10 mouse cellular contexts compared by ENCODE assay signal in genomic region chr17:83081729-83082128, GRCm38 (mm10).
DNase-seq lines count a peak whose midpoint lies in the region; ATAC-seq lines count a peak whose summit lies in the region.
"Had no signal": no experiment of that assay in that cellular context is flagged by ENCODE, and none has a peak within 500 bp of the region (broad histone marks: within the 10 kb centered on the region; RNA-seq: fewer than 3 reads in every experiment).

No protein-coding gene starts in this region.

- 0 out of 2 replicates have a peak overlapping the region, but pooled peaks have one; percentile 10 for H3K27ac ChIP-seq in heart, embryonic 10.5 days
- no peak overlapping the region for H3K27ac ChIP-seq in heart, embryonic 11.5 days (ENCODE audit: low read depth, low read length)
- H3K27ac ChIP-seq: liver, embryonic 15.5 days had no signal

- no peaks in the 10 kb centered on the region for H3K9me3 ChIP-seq in heart, embryonic 10.5 days
- no peaks in the 10 kb centered on the region; the same call in 1 of the 2 replicates for H3K9me3 ChIP-seq in heart, embryonic 11.5 days (replicated peaks; ENCODE audit: control insufficient read depth, low read length)
- peaks cover 19% of the 10 kb centered on the region for H3K9me3 ChIP-seq in megakaryocyte, embryonic 14.5 days

- H3K4me1 ChIP-seq in heart, embryonic 10.5 days: peaks cover 44% of the 10 kb centered on the region
- peaks cover 25% of the 10 kb centered on the region for H3K4me1 ChIP-seq in heart, embryonic 11.5 days (ENCODE audit: control insufficient read depth, insufficient read depth, low read length)
- H3K4me1 ChIP-seq in megakaryocyte, embryonic 14.5 days: no peaks in the 10 kb centered on the region
- H3K4me1 ChIP-seq: liver, embryonic 15.5 days had no signal

- WGBS in heart, embryonic 10.5 days: 57% methylated on average over 8 of the region's 8 CpGs
- WGBS in heart, embryonic 11.5 days (ENCODE audit: insufficient replicate concordance): 51% methylated on average over 8 of the region's 8 CpGs

- no peak for ATAC-seq in heart, embryonic 11.5 days (replicated peaks; ENCODE audit: insufficient number of reproducible peaks, low FRiP score, low TSS enrichment)
- ATAC-seq in megakaryocyte, adult 5-6 weeks (ENCODE audit: poor library complexity, severe bottlenecking): no peak

- H3K4me3 ChIP-seq in heart, embryonic 10.5 days: no peak overlapping the region
- no peak overlapping the region for H3K4me3 ChIP-seq in heart, embryonic 11.5 days (ENCODE audit: low read depth, low read length)
- H3K4me3 ChIP-seq in megakaryocyte, embryonic 14.5 days (replicated peaks): peak overlapping the region; percentile 38
- H3K4me3 ChIP-seq: liver, embryonic 15.5 days had no signal

- no peak for DNase-seq in heart, embryonic 10.5 days (ENCODE audit: low spot score)
- peak; percentile 14 to 36 for DNase-seq in kidney, postnatal 25 days
- no peak for DNase-seq in thymus, postnatal 0 days (ENCODE audit: low spot score)
- no peak for DNase-seq in thymus, postnatal 14 days
- DNase-seq in urinary bladder, postnatal 25 days (ENCODE audit: low spot score): no peak
- DNase-seq: cerebellum, adult 9-10 months had no signal

- no peak overlapping the region for H3K9ac ChIP-seq in heart, embryonic 11.5 days (ENCODE audit: low read depth, low read length)
- H3K9ac ChIP-seq: liver, embryonic 15.5 days had no signal

- H3K4me2 ChIP-seq in heart, embryonic 11.5 days: no peak overlapping the region
- H3K4me2 ChIP-seq: liver, embryonic 15.5 days had no signal

- H3K27me3 ChIP-seq in heart, embryonic 10.5 days (ENCODE audit: insufficient read depth, poor library complexity, severe bottlenecking): no peaks in the 10 kb centered on the region
- no peaks in the 10 kb centered on the region for H3K27me3 ChIP-seq in heart, embryonic 11.5 days (ENCODE audit: control insufficient read depth, insufficient read depth, low read length)
- H3K27me3 ChIP-seq in megakaryocyte, embryonic 14.5 days (replicated peaks): peaks cover 4% of the 10 kb centered on the region
- H3K27me3 ChIP-seq: liver, embryonic 15.5 days had no signal

- 0 out of 2 replicates have a peak, but pooled peaks cover 3% of the 10 kb centered on the region for H3K36me3 ChIP-seq in heart, embryonic 10.5 days
- no peaks in the 10 kb centered on the region for H3K36me3 ChIP-seq in heart, embryonic 11.5 days (ENCODE audit: control insufficient read depth, insufficient read depth, low read length)
- no peaks in the 10 kb centered on the region for H3K36me3 ChIP-seq in megakaryocyte, embryonic 14.5 days (replicated peaks; ENCODE audit: low read length)
- H3K36me3 ChIP-seq: liver, embryonic 15.5 days had no signal

Comparison
In these comparisons a context has a peak if more than half of its experiments do, and no peak if none do; other contexts are left out.
1. DNase-seq: peak in kidney, postnatal 25 days (2 of 2); none in heart, embryonic 10.5 days (single experiment), thymus, postnatal 0 days (single experiment), thymus, postnatal 14 days (single experiment) and urinary bladder, postnatal 25 days (single experiment).